Comparison of ENCODE assay signal across 10 mouse cellular contexts in genomic region chr7:19084921-19085473, GRCm38 (mm10). TPM values are rescaled to one million over a fixed set of nuclear protein-coding genes. Genes with fewer than 3 reads are reported as not detected.
A peak's percentile ranks its signal among the peaks of the same experiment; 100 is the strongest.
DNase-seq lines count a peak whose midpoint lies in the region; ATAC-seq and TF ChIP-seq lines count a peak whose summit lies in the region.
"Had no signal": no experiment of that assay in that cellular context is flagged by ENCODE, and none has a peak within 500 bp of the region (broad histone marks: within the 10 kb centered on the region; RNA-seq: fewer than 3 reads in every experiment).

No protein-coding gene starts in this region.

- H3K27ac ChIP-seq in lung, embryonic 16.5 days (ENCODE audit: low read length) = peak overlapping the region; percentile 24; the same call in 1 of the 2 replicates
- peak overlapping the region; percentile 95 for H3K27ac ChIP-seq in heart, postnatal 0 days (ENCODE audit: low read depth)
- peak overlapping the region; percentile 52; the same call in 1 of the 2 replicates for H3K27ac ChIP-seq in small intestine, adult 2 months (ENCODE audit: insufficient read depth, low read depth, low read length)

- no peak for TF ChIP-seq EP300 in heart, postnatal 0 days (IDR thresholded peaks at IDR 0.05; ENCODE audit: low read depth)

- H3K9me3 ChIP-seq in lung, embryonic 16.5 days (ENCODE audit: control insufficient read depth, low read length) = no peaks in the 10 kb centered on the region
- H3K9me3 ChIP-seq in heart, postnatal 0 days (replicated peaks; ENCODE audit: control insufficient read depth, low read length) = no peaks in the 10 kb centered on the region

- no peaks in the 10 kb centered on the region for H3K27me3 ChIP-seq in lung, embryonic 16.5 days (ENCODE audit: control insufficient read depth, insufficient read depth, low read depth, low read length)
- no peaks in the 10 kb centered on the region for H3K27me3 ChIP-seq in heart, postnatal 0 days (ENCODE audit: control insufficient read depth, insufficient read depth, low read length)
- no peaks in the 10 kb centered on the region; the same call in 1 of the 2 replicates for H3K27me3 ChIP-seq in small intestine, adult 2 months (ENCODE audit: control insufficient read depth, insufficient read depth, low read length)

- intact Hi-C loops in heart, postnatal 36 days (cut with DNase I) = no loop called here

- H3K4me3 ChIP-seq in lung, embryonic 16.5 days (ENCODE audit: low read length) = peak overlapping the region; percentile 45
- H3K4me3 ChIP-seq in heart, postnatal 0 days (ENCODE audit: low read depth, low read length) = peak overlapping the region; percentile 62
- H3K4me3 ChIP-seq in small intestine, adult 2 months (ENCODE audit: low read depth, low read length) = peak overlapping the region; percentile 44

- TF ChIP-seq POLR2A in small intestine, adult 2 months (IDR thresholded peaks at IDR 0.05; ENCODE audit: low read depth, low read length) = no peak

- TF ChIP-seq CTCF in heart, postnatal 0 days (IDR thresholded peaks at IDR 0.05; ENCODE audit: low read depth) = no peak
- TF ChIP-seq CTCF in small intestine, adult 2 months (IDR thresholded peaks at IDR 0.05; ENCODE audit: extremely low read depth, insufficient read length, insufficient replicate concordance, low read depth, low read length) = no peak

- peak; percentile 94 for DNase-seq in heart, adult 11 months
- no peak for DNase-seq in heart, postnatal 36 days
- no peak for DNase-seq in lung, postnatal 4 days
- no peak for DNase-seq in heart, postnatal 0 days (ENCODE audit: low spot score)
- DNase-seq in right cerebral cortex, postnatal 25 days = no peak
- no peak for DNase-seq in embryo, embryonic 11 days

- peak overlapping the region; percentile 49 for H3K4me2 ChIP-seq in lung, embryonic 16.5 days (ENCODE audit: low read depth, low read length)
- peak overlapping the region; percentile 78 for H3K4me2 ChIP-seq in heart, postnatal 0 days (ENCODE audit: low read depth, low read length)

- H3K36me3 ChIP-seq in lung, embryonic 16.5 days (ENCODE audit: control insufficient read depth, insufficient read depth, low read length) = peaks cover 28% of the 10 kb centered on the region
- H3K36me3 ChIP-seq in heart, postnatal 0 days (replicated peaks; ENCODE audit: control insufficient read depth, insufficient read depth, low read length) = peaks cover 49% of the 10 kb centered on the region
- no peaks in the 10 kb centered on the region for H3K36me3 ChIP-seq in small intestine, adult 2 months (ENCODE audit: control insufficient read depth, insufficient read depth, low read length)

- peak overlapping the region; percentile 69 for H3K9ac ChIP-seq in lung, embryonic 16.5 days (ENCODE audit: low read length)
- H3K9ac ChIP-seq in heart, postnatal 0 days (replicated peaks; ENCODE audit: low read depth, low read length) = peak overlapping the region; percentile 69

- no peak for ATAC-seq in lung, embryonic 16.5 days (ENCODE audit: low read depth)
- ATAC-seq in heart, postnatal 0 days (ENCODE audit: insufficient read depth, low read depth) = no peak
- ATAC-seq: midbrain, embryonic 16.5 days had no signal

- WGBS in lung, embryonic 16.5 days = 21% methylated on average over 9 of the region's 9 CpGs
- 24% methylated on average over 9 of the region's 9 CpGs for WGBS in heart, postnatal 0 days
- WGBS in small intestine, adult 2 months = 21% methylated on average over 9 of the region's 9 CpGs

- peaks cover 44% of the 10 kb centered on the region for H3K4me1 ChIP-seq in lung, embryonic 16.5 days (replicated peaks; ENCODE audit: control insufficient read depth, insufficient read depth, low read length)
- H3K4me1 ChIP-seq in heart, postnatal 0 days (ENCODE audit: control insufficient read depth, insufficient read depth) = peaks cover 48% of the 10 kb centered on the region
- peaks cover 17% of the 10 kb centered on the region for H3K4me1 ChIP-seq in small intestine, adult 2 months (ENCODE audit: control insufficient read depth, insufficient read depth, insufficient read length, low read length)

RNA-seq across cellular contexts. Expression of gene Dmpk, which starts 1.3 kb away (rescaled TPM):
- total RNA-seq in heart, postnatal 36 days (2021) = 100 to 1,000 TPM; 512 to 563 TPM
- polyA plus RNA-seq in lung, embryonic 16.5 days (2015; fragmentation: Nextera tagmentation; extraction: Ambion mirVana) = 28.7 and 29.3 TPM in 2 replicates
- total RNA-seq in heart, postnatal 0 days (2014; rRNA removed; ENCODE audit: low replicate concordance) = 184 and 253 TPM in 2 replicates
- polyA plus RNA-seq in heart, postnatal 0 days (2015; fragmentation: Nextera tagmentation; extraction: Ambion mirVana) = 97.0 and 98.5 TPM in 2 replicates
- 353 and 387 TPM in 2 replicates for polyA plus RNA-seq in small intestine, adult 2 months (2012; rRNA removed)

RNA-seq across cellular contexts. Expression of gene Dmwd, which starts 9.0 kb away (rescaled TPM):
- total RNA-seq in heart, postnatal 36 days (2021) = 10 to 100 TPM; 48.8 to 52.4 TPM
- polyA plus RNA-seq in lung, embryonic 16.5 days (2015; fragmentation: Nextera tagmentation; extraction: Ambion mirVana) = 11.3 and 11.9 TPM in 2 replicates
- 71.6 and 76.4 TPM in 2 replicates for total RNA-seq in heart, postnatal 0 days (2014; rRNA removed; ENCODE audit: low replicate concordance)
- 10.6 and 10.9 TPM in 2 replicates for polyA plus RNA-seq in heart, postnatal 0 days (2015; fragmentation: Nextera tagmentation; extraction: Ambion mirVana)
- polyA plus RNA-seq in small intestine, adult 2 months (2012; rRNA removed) = 13.9 and 16.3 TPM in 2 replicates

RNA-seq across cellular contexts. Expression of gene Six5, which starts 9.4 kb away (rescaled TPM):
- total RNA-seq in heart, postnatal 36 days (2021) = 10 to 100 TPM in 1 of 2 experiments, 1 to 10 TPM in 1; 7.2 to 10.2 TPM
- polyA plus RNA-seq in lung, embryonic 16.5 days (2015; fragmentation: Nextera tagmentation; extraction: Ambion mirVana) = 7.2 and 7.5 TPM in 2 replicates
- 19.0 and 21.0 TPM in 2 replicates for total RNA-seq in heart, postnatal 0 days (2014; rRNA removed; ENCODE audit: low replicate concordance)
- polyA plus RNA-seq in heart, postnatal 0 days (2015; fragmentation: Nextera tagmentation; extraction: Ambion mirVana) = 3.8 and 4.0 TPM in 2 replicates
- polyA plus RNA-seq in small intestine, adult 2 months (2012; rRNA removed) = 14.1 and 14.5 TPM in 2 replicates

RNA-seq across cellular contexts. Expression of gene Rsph6a, which starts 30.5 kb away (rescaled TPM):
- total RNA-seq in heart, postnatal 36 days (2021) = not detected
- polyA plus RNA-seq in lung, embryonic 16.5 days (2015; fragmentation: Nextera tagmentation; extraction: Ambion mirVana) = not detected in 2 replicates
- total RNA-seq in heart, postnatal 0 days (2014; rRNA removed; ENCODE audit: low replicate concordance) = not detected in 2 replicates
- not detected in 2 replicates for polyA plus RNA-seq in heart, postnatal 0 days (2015; fragmentation: Nextera tagmentation; extraction: Ambion mirVana)
- polyA plus RNA-seq in small intestine, adult 2 months (2012; rRNA removed) = not detected in 2 replicates
- total RNA-seq: granulocyte monocyte progenitor cell, adult 5-6 weeks had no signal

RNA-seq across cellular contexts. Expression of gene Gm4969, which starts 33.2 kb away (rescaled TPM):
- total RNA-seq in heart, postnatal 36 days (2021) = not detected
- polyA plus RNA-seq in lung, embryonic 16.5 days (2015; fragmentation: Nextera tagmentation; extraction: Ambion mirVana) = 1.9 and 2.2 TPM in 2 replicates
- total RNA-seq in heart, postnatal 0 days (2014; rRNA removed; ENCODE audit: low replicate concordance) = 0.19 and 0.69 TPM in 2 replicates
- polyA plus RNA-seq in heart, postnatal 0 days (2015; fragmentation: Nextera tagmentation; extraction: Ambion mirVana) = 0.21 and 0.38 TPM in 2 replicates
- polyA plus RNA-seq in small intestine, adult 2 months (2012; rRNA removed) = not detected in 2 replicates

Comparison
In these comparisons a context has a peak if more than half of its experiments do, and no peak if none do; other contexts are left out.
1. H3K27ac ChIP-seq: peak in every context shown above with its lines; median percentile 95 in heart, postnatal 0 days; 52 in small intestine, adult 2 months; 24 in lung, embryonic 16.5 days.